Mouse (Mus musculus): ENCODE results near the gene Acvr1b. TPM values are rescaled to one million over a fixed set of nuclear protein-coding genes. Genes with fewer than 3 reads are reported as not detected.

The Acvr1b gene
- total RNA-seq, 2 experiments from 2014 or later: 20.8 to 21.4 TPM

DNA sequence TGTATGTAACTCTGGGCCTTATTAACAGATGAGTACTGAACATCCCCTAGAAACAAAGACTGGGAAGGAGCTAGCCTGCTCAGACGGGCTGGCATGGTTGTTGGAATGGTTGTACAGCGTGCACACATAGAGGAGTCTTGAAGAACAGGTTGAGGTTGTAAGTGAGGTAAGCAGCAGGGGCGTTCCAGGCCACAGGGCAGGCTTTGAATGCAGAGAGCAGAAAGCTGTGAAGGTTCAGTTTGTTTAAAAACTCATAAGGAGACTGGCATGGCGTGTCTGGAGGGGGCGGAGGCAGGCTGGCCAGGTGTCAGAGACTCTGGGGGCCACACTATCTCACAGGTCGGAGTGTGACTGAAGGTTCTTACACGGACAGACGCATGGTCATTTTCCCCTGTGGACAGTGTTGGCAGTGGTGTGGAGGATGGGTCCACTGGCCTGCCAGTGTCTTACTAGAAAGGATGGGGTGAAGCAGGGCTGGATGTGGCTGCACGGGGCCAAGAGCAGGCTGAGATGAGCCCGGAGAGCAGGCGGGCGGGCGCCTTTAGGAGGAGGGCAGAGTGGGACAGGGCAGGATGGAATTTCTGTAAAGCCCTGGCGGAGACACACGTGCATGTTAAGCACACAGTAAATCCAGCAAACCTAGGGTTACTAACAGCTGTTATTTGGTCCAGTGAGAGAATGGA lies 23.8 kb downstream of the Acvr1b start:
- DNase-seq: no peak

DNA sequence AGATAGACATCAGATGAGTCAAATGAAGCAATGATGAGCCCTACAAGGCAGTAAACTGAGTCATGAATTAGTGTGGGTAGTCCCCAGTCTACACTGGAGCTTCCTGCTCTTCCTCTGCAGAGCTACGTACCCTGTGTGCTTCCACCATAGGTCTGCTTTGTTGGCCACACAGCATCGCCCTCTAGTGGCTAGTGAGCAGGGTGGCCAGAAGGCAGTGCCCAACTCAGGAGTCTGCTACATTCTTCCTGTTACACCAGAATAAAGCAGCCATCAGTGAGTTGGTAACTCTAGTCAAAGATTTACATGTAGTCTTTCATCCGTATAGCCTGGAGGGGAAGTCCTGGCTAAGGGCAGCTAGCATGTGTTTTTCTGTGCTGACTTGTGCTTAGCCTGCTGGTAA lies 24.4 kb downstream of the Acvr1b start:
- peak; percentile 81 for DNase-seq

DNA sequence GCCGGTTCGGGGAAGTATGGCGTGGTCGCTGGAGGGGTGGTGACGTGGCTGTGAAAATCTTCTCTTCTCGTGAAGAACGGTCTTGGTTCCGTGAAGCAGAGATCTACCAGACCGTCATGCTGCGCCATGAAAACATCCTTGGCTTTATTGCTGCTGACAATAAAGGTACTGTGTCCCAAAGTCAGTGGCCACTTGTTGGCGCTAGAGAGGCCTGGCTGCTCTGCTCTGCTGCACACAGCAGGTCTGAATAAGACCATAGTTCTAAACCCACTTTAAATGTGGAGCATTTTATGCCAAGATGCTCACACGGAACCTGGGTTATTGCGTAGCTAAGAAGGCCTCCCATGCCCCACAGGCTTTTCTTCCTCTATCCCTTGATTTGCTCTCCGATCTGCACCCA lies 25.0 kb downstream of the Acvr1b start:
- no peak for DNase-seq

DNA sequence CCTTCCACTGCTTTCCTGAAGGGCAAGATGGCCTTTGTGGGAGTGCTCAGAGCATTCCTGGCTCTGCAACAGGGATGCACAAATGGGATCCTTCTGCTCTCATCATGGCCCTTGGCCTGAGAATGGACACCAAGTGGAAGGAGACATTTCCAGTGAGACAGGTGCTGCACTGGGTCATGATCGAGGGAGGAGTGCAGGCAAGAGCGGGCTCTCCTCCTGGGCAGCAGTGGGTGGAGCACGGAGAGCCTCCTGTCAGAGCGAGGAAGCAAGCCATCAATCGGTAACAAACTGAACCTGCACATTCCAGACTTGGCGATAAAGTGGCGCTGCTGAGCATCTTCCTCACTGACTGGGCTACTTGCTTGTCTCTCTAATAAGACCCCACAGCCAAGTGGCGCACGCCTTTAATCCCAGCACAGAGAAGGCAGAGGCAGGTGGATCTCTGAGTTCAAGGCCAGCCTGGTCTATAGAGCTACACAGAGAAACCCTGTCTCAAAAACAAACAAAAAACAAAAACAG lies 27.0 kb downstream of the Acvr1b start:
- DNase-seq: no peak

DNA sequence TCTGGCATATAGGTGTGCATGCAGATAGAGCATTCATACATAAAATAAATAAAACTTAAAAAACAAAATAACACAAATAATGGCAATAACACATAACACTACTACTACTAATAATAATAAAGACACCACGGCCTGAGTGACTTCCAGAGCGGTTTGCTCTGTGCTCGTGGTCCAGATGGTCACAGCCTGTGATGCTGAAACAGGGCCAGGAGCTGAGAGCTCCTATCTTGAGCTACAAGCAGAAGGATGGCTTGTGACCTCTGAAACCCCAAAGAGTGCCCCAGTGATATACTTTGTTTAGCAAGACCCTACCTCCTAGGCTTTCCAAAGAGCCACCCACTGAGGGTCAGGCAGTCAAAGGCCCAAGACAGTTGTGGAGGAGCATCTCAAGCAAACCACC lies 27.5 kb downstream of the Acvr1b start:
- no peak for DNase-seq

DNA sequence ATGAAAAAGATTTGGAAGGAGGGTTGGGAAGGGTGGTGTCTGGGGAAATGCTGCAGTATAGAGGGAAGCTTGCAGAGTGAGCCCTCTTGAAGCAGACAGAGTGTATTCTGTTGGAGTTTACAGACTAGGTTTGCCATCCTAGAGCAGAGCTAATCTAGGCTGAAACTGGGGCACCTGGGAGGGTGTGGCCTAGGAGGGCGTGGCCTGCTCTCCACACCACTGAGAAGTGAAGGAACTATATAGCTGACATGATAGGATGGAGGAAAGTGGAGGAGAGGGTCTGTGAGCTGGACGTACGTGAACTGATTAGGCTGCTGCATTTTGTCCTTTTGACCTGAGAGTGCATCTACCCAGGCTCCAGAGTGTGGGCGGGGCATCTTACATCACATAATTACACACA lies 29.8 kb downstream of the Acvr1b start:
- no peak for DNase-seq

DNA sequence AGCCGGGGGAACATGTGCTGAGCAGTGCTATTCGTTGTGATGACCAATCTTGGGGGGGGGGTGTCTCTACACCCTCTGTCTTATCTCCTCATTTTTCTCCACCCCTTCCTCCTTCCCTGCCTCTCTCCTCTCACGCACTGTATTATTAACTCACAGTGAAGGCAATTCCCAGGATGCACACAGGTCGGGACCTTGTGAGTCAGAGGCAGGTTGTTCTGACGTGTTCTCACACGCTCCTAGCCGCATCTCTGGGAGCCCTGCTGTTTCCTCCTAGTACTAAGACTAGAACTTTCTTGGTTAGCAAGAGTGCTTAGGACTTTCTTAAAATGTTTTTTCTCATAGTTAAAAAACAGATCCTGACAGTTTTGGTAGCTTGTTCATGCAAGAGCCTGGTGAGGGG lies 30.9 kb downstream of the Acvr1b start:
- DNase-seq: no peak

DNA sequence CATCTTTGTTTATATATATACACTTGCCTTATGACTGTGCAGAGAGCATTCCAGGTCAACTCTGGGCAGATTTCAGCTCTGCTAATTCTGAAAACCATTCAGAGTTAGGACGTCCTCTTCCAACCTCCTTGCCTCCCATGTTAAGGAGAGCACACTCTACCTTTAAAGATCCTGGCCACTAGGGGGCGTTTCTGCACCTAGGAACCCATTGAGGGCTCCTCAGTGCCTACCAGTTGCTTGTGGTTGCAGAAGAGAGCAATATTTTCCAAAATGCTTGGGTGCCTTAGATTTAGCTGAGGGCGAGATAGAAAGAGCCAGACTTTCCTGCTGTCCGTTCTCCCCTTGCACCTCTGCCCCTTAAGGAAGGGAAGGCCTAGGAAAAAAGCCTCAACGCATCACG lies 36.4 kb downstream of the Acvr1b start:
- DNase-seq: peak; percentile 69

DNA sequence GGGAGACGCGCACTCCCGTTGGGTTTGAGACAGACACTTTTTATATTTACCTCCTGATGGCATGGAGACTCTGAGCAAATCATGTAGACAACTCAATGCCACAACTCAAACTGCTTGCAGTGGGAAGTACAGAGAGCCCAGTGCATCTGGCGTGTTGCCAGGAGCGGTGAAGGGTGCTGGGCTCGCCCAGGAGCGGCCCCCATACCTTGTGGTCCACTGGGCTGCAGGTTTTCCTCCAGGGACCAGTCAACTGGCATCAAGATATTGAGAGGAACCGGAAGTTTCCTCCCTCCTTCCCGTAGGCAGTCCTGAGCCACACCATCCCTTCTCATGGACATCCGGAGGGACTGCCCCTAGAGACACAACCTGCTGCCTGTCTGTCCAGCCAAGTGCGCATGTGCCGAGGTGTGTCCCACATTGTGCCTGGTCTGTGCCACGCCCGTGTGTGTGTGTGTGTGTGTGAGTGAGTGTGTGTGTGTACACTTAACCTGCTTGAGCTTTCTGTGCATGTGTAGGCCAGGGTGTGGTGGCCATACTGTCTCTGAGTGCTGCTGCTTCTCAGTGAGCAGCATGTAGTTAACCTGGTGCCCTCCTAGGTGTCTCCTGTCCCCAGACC lies 37.2 kb downstream of the Acvr1b start:
- DNase-seq: no peak

DNA sequence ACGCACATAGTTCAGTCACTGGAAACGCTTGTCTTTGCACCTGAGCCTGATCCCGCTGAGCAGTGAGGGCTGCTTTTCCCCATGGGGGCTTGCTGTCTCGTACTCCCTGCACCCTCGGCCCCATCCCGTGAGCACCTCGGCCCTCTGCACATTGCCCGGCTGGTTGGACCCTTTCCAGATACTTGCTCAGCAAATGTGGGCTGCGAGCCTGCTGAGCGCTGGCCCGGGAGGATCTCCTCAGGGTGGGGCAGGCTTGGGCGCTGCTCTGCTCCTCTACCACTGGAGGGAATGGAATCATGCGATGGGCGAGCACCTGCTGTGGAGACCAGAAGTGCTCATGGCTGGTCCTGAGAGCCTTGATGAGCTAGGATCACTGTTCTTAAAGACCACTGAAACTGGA lies 38.6 kb downstream of the Acvr1b start:
- peak; percentile 74 for DNase-seq

DNA sequence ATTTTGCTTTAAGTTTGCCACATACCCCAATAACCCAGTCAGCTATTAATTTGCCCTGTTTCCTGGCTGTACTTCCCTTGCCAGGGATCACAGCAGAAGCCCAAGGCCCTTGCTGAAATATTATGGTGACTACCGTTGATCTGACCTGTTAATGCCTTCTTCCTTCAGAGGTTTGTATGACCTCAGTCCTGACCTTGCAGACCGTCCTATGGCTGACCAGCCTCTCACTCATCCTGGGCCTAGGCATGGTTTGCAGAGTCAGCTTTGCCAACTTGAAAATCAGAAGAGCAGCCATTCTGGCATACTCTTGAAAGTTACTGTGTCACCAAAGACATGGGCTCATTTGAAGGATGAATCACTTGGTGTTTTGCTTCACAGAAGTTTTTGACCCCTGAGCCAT lies 41.3 kb downstream of the Acvr1b start:
- DNase-seq: no peak

DNA sequence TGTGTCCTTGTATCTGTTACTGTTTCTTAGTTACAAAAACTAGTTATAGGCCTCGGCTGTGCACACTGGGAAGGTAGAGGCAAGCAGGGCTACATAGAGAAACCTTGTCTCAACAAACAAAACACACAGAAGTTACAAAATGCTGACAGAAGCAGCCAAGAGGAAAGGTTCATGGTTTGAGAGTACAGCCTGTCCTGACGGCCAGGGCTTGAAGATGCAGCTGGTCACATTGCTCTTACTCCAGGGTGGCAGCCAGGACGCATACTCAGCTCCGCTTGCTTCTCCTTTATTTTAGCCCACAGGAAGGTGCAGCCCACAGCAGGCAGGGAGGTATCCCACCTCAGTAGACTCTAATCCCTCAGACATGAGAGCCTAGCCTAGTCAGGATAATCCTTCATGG lies 42.2 kb downstream of the Acvr1b start:
- DNase-seq: no peak

DNA sequence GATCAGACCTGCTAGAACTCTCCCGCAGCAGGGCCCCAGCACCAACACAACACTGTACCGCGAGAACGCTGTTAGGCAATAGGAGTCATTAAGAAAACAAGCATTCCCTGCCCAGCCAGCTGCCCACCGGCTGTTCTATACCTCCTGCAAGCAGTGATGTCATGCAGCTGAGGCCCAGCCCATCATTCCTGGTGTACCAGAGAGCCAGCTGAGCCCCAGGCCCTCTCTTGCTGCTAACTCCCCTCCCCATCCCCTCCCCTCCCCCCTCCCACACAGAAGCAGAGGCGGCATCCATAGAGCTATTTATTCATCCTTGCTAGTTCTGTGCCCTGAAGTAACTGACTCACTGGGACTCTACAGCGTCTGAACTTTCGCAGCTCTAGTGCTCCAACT lies 47.0 kb downstream of the Acvr1b start:
- DNase-seq: no peak

DNA sequence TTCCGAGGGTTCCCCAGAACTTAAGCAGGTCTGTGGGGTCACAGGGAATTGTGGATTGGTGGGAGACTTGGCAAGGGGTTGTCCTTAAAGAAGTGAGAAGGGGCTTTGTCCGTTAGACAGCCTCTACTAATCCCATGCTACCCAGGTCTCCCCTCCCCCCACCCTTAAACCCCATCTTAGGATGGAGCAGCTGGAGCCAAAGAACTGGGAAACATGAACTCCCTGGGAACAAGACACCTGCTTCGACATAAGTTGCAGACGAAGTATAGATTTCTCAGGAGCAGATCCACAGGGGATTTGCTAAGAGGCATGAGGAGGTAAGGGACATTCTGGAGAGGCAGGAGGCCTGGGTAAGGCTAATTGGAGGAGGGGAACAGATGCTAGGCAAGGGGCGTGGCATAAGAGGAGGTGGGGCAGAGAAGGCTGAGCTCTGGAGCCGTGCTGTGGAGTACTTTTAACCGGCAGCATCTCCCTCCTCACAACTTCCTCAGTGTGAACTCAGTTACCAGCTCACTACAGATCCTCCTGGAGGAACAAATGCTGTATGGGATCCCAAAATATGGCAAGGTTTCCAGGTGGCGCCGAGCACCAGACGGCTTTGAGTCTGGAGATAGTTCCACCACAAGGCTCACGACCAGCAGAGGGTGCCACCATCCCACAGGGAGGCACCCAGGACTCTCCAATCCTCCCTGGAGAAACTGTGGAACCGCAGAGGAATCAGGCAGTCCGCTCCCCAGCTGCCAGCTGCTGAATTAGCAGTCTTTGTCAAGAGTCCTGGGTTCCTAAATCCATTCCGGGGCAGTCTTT lies 47.6 kb downstream of the Acvr1b start:
- DNase-seq: peak; percentile 94

DNA sequence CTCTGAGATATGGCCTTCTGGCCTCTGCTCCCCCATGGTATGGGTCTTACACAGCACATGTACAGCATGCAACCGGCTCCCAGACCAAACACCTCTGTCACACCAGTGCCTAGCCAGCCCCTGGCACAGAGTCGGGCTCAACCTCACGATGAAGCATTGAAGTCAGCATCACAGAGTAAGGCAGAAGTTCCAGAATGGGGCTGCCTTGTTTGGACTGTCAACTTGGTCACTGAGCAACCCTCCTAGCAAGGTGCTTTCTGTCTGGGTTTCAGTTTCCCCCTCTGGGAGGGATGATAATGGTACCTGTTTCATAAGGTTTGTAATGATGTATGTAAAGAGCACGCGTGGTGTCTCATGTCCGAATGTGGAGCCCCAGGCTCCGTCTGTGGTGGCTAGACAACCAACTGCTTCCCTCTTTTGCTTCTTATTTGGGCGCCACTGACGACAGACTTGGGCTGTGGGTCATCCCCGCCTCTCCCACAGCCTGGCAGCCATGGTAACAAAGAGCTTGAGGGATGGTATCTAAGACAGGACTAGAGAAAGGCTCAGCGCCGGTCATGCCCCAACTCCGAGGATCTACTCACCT lies 49.1 kb downstream of the Acvr1b start:
- no peak for DNase-seq

DNA sequence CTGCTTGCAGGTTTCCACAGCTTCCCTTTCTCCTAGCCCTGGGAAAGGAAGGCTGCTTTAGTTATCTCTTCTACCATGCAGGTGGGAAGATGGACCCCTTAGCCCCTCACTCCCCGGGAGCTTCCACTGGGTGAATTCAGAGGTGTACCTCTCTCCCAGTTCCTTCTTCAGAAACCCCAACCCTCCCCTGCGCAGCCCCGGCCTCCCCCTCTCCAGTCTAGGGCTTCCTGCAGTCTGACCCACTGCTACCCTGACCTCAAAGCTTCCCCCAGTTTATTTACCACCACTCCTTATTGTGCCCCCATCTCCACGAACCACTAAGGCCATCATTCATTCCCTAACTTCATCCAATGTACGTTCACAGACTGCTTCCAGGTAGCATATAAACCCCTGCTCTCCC lies 49.7 kb downstream of the Acvr1b start:
- no peak for DNase-seq

DNA sequence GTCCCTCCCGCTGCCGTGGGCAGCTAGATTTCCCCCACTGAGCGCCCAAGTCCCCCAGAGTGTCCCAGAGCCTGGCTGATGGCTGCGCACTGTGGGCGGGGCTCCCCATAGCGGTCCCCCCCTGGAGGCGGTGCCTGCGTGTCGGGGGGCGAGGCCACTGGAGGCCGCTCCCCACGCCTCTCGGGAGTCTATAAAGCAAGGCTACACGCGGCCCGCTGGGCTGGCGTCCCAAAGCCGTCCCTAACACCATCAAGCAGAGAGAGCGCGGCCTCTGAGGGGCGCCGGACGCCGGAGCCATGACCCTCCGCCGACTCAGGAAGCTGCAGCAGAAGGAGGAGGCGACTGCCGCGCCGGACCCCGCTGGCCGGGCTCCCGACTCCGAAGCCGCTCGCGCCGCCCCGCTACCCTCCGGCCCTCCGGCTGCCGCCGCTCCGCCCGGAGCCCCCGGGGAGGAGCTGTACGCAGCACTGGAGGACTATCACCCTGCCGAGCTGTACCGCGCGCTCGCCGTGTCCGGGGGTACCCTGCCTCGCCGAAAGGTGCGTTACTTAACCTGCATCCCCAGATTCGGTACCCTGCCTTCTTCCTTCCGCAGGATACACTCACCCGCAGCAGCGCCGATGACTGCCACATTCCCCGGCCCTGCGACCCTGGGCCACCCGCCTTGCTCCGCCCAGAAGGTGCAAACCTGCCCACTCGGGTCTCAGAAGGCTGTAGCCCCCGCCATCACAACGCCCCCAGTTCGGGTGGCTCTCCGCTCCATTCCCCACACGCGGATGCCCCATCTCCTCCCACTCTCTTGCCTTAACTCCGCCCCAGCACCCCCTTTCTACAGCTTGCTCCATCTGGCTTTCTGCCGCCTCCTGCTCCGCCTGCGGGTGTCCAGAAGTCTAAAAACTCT lies 50.4 kb downstream of the Acvr1b start, which contains the start of gene Grasp:
Grasp (plus strand) TSS at position 183 of the 901 bp plus-strand sequence.
- peak; percentile 94 for DNase-seq

DNA sequence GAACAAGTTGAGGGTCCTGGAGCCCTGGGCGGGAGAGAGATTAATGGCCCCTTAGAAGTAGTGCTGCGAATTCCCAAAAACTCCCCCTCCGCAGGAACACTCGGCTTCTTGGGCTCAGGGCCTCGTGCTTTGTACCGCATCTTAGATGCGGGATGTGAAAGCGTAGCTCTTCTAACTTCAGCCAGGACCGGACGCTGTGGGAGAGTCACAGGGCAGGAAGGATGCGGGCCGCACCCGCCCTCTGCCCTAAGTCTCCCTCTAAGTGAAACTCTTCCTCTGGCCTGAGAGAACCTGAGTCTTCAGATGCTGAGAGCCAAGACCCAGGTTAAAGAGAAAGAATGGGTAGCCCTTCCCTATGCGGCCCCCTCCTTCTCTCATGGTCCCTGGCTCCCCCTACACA lies 51.1 kb downstream of the Acvr1b start:
- DNase-seq: no peak

DNA sequence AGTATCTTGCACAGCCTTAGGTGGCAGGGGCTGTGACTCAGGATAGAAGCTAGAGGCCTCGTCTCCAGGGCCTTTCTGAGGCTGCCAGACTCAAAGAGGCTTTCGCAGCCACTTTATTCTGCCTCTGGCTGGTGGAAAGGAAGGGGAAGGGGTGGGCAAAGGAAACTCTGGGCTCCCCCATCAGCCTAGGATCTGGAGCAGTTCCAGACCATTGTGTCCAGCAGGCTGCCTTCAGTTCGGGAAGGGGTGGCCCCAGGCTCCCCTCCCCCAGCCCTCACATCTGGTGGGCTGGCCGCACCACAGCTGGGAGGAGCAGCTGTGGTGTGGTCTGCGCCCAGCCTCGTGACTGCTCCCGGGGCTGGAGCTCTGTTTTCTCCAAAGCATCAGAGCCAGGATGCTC lies 54.1 kb downstream of the Acvr1b start:
- DNase-seq: peak; percentile 87

DNA sequence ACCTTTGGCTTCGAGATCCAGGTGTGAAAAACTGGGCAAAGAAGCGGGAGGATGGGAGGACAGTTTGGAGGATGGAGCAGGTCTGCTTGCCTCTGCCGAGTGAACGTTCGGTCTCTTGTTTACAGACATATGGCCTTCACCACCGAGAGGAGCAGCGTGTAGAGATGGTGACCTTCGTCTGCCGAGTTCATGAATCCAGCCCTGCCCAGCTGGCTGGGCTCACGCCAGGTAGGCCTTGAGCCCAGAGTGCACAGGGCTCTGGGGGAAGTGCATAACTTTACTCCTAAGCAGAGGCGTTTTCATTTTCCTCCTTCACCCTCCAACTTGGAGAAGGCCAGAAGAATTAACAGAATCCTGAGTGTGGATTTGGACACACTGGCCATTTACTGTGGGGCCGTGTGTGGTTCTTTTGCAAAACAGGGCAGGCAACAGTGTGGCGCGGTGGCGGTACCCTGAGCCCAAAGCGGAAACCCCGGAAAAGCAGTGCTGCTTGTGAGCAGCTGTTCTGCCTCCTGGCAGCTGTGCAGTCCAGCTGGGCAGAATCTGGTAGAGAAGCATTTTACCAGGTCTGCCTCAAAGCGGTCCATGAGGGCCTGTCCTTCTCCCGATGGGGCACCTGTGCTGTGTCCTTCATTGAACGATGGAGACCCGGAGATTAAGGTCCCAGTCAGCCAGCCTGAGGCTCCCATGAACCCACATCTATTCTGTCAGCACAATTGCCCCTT lies 55.2 kb downstream of the Acvr1b start:
- DNase-seq: peak; percentile 57

DNA sequence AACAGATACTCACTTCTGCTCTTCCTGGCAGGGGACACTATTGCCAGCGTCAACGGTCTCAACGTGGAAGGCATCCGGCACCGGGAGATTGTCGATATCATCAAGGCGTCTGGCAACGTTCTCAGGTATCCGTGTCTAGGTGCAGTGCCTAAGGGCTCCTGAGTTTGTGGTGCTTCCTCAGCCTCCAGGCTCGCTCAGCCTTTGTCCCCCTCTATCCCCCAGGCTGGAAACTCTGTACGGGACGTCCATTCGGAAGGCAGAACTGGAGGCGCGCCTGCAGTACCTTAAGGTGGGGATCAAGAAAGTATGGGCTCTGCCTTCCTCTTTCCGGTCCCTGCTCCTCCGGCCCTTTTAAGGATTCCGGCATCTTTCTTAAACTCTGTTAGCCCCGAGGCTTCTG lies 56.6 kb downstream of the Acvr1b start:
- no peak for DNase-seq
